Mouse (Mus musculus) G1E (cell line): ENCODE measurements around the gene Aars2. TPM values are rescaled to one million over a fixed set of nuclear protein-coding genes. Genes with fewer than 3 reads are reported as not detected.

Experiments
- ATAC-seq: 2 replicates; pipeline ENCODE4 v1.8.0; 2016; ENCODE audit warnings: mild to moderate bottlenecking; ENCODE audit not compliant: insufficient number of reproducible peaks, poor library complexity, low FRiP score, severe bottlenecking; ENCODE audit errors: extremely low read depth
- DNase-seq: peaks from one replicate; pipeline ENCODE4 v3.0.0; 2012; ENCODE audit warnings: low spot score
- H3K27me3 ChIP-seq: 2 replicates; pipeline ENCODE4 v1.6.1; 2012; ENCODE audit warnings: mild to moderate bottlenecking, low read length, inconsistent platforms; ENCODE audit not compliant: insufficient read depth
- H3K36me3 ChIP-seq: replicated peaks from 2 replicates; pipeline ENCODE3; 2012; ENCODE audit warnings: mild to moderate bottlenecking, inconsistent platforms
- H3K4me1 ChIP-seq: 2 replicates; pipeline ENCODE4 v1.6.1; 2012; ENCODE audit warnings: low read depth, low read length, inconsistent platforms, mixed read lengths; ENCODE audit not compliant: insufficient read depth
- H3K4me3 ChIP-seq: 2 replicates; pipeline ENCODE4 v1.5.1; 2012; ENCODE audit warnings: low read depth, mild to moderate bottlenecking, inconsistent platforms, low read length, moderate library complexity, mixed read lengths
- H3K9me3 ChIP-seq: replicated peaks from 2 replicates; pipeline ENCODE4 v1.6.1; 2012; ENCODE audit warnings: inconsistent platforms
- CTCF ChIP-seq: IDR thresholded peaks from 2 replicates; pipeline ENCODE4 v1.5.1; 2012; ENCODE audit warnings: low read depth, low read length, inconsistent platforms, mixed read lengths
- GATA1 ChIP-seq: IDR thresholded peaks from 2 replicates; pipeline ENCODE4 v1.6.1; 2012; ENCODE audit warnings: borderline replicate concordance, low read length, inconsistent platforms, mixed read lengths
- GATA2 ChIP-seq: IDR thresholded peaks from 2 replicates; pipeline ENCODE4 v1.6.1; 2012; ENCODE audit warnings: low read depth, low read length, inconsistent platforms, borderline replicate concordance
- POLR2AphosphoS5 ChIP-seq: IDR thresholded peaks from 2 replicates; pipeline ENCODE4 v1.6.1; 2012; ENCODE audit warnings: low read depth, low read length, inconsistent platforms; ENCODE audit not compliant: insufficient replicate concordance
- TAL1 ChIP-seq: conservative IDR thresholded peaks from 2 replicates; pipeline ENCODE4 v1.6.1; 2012; ENCODE audit warnings: low read depth, low read length, inconsistent platforms, mixed read lengths
- polyA plus RNA-seq: library from polyadenylated mRNA; stranded (reverse); fragments of >175 nt; gene quantifications from 2 replicates; pipeline ENCODE4 v1.2.3, GENCODE M21; 2012
- total RNA-seq, 2 experiments: library from RNA; stranded (forward) in 1 of 2; stranded (reverse) in 1 of 2; fragments of 200-1000 nt in 1 of 2; fragments of >200 nt in 1 of 2; fragmentation: Nextera tagmentation in 1 of 2; gene quantifications; 2 replicates each; pipeline ENCODE4 v1.2.3; 2014 to 2017

Gene Aars2
- total and polyA plus RNA-seq, 3 experiments: 6.8 to 34.7 (median 8.7) TPM

GRCm38 (mm10) chr17:45495398-45495797 lies 11.2 kb upstream of the Aars2 start:
- TF ChIP-seq GATA2: no peak
- no peak for TF ChIP-seq POLR2AphosphoS5
- TF ChIP-seq TAL1: no peak
- TF ChIP-seq CTCF: no peak
- TF ChIP-seq GATA1: no peak
- no peak overlapping the region for H3K4me3 ChIP-seq
- no peaks in the 10 kb centered on the region for H3K36me3 ChIP-seq
- no peak for DNase-seq
- peaks cover 37% of the 10 kb centered on the region for H3K27me3 ChIP-seq
- no peaks in the 10 kb centered on the region for H3K4me1 ChIP-seq
- no peak for ATAC-seq
- H3K9me3 ChIP-seq: no peaks in the 10 kb centered on the region

- TF ChIP-seq TAL1: no peak
- no peak for TF ChIP-seq POLR2AphosphoS5
- TF ChIP-seq GATA1: no peak
- no peak for TF ChIP-seq CTCF
- no peaks in the 10 kb centered on the region for H3K9me3 ChIP-seq
- DNase-seq (no peak), ATAC-seq (no peak)
- no peak overlapping the region for H3K4me3 ChIP-seq
- H3K4me1 ChIP-seq: peaks cover 4% of the 10 kb centered on the region
- peaks cover 33% of the 10 kb centered on the region for H3K27me3 ChIP-seq
- H3K36me3 ChIP-seq: no peaks in the 10 kb centered on the region
Measured at GRCm38 (mm10) chr17:45498397-45498796, 8.2 kb upstream of the Aars2 start.

GRCm38 (mm10) chr17:45499516-45499915 lies 7.1 kb upstream of the Aars2 start:
- ATAC-seq: no peak
- no peak for DNase-seq
- Histone ChIP-seq H3K4me1 (peaks cover 8% of the 10 kb centered on the region), H3K27me3 (peaks cover 34% of the 10 kb centered on the region), H3K4me3 (no peak overlapping the region), H3K9me3 (no peaks in the 10 kb centered on the region), H3K36me3 (no peaks in the 10 kb centered on the region)
- no peak for TF ChIP-seq TAL1
- no peak for TF ChIP-seq GATA1
- no peak for TF ChIP-seq POLR2AphosphoS5
- TF ChIP-seq GATA2: no peak
- no peak for TF ChIP-seq CTCF

GRCm38 (mm10) chr17:45500981-45501380 lies 5.7 kb upstream of the Aars2 start:
- TF ChIP-seq CTCF (no peak), POLR2AphosphoS5 (no peak), GATA1 (no peak), TAL1 (no peak), GATA2 (no peak)
- no peaks in the 10 kb centered on the region for H3K36me3 ChIP-seq
- ATAC-seq: no peak
- no peak for DNase-seq
- no peak overlapping the region for H3K4me3 ChIP-seq
- peaks cover 10% of the 10 kb centered on the region for H3K4me1 ChIP-seq
- H3K27me3 ChIP-seq: peaks cover 28% of the 10 kb centered on the region
- H3K9me3 ChIP-seq: no peaks in the 10 kb centered on the region

- ATAC-seq: no peak
- Histone ChIP-seq H3K36me3 (no peaks in the 10 kb centered on the region), H3K4me1 (peaks cover 18% of the 10 kb centered on the region), H3K27me3 (peaks cover 28% of the 10 kb centered on the region), H3K4me3 (no peak overlapping the region), H3K9me3 (no peaks in the 10 kb centered on the region)
- no peak for DNase-seq
- TF ChIP-seq TAL1: no peak
Measured at GRCm38 (mm10) chr17:45502324-45502723, 4.3 kb upstream of the Aars2 start.

GRCm38 (mm10) chr17:45503301-45503973 lies 3.2 kb upstream of the Aars2 start:
- TF ChIP-seq CTCF: no peak
- TF ChIP-seq TAL1: no peak
- TF ChIP-seq POLR2AphosphoS5: no peak
- TF ChIP-seq GATA1: no peak
- TF ChIP-seq GATA2: no peak
- Histone ChIP-seq H3K36me3 (peaks cover 8% of the 10 kb centered on the region), H3K27me3 (peaks cover 25% of the 10 kb centered on the region), H3K4me3 (no peak overlapping the region), H3K4me1 (peaks cover 29% of the 10 kb centered on the region), H3K9me3 (no peaks in the 10 kb centered on the region)
- no peak for DNase-seq
- ATAC-seq: peak; percentile 42

GRCm38 (mm10) chr17:45505941-45506465 lies 638 bp upstream of the Aars2 start:
- Histone ChIP-seq H3K36me3 (peaks cover 33% of the 10 kb centered on the region), H3K4me1 (peaks cover 30% of the 10 kb centered on the region), H3K9me3 (no peaks in the 10 kb centered on the region), H3K27me3 (peaks cover 17% of the 10 kb centered on the region), H3K4me3 (peak overlapping the region; percentile 87; the same call in 1 of the 2 replicates)
- TF ChIP-seq TAL1: no peak
- no peak for TF ChIP-seq CTCF
- TF ChIP-seq GATA1: no peak
- no peak for TF ChIP-seq POLR2AphosphoS5
- no peak for TF ChIP-seq GATA2
- DNase-seq: no peak
- ATAC-seq: no peak
